Mouse (Mus musculus) ES-E14 (cell line): ENCODE measurements around the gene Nfat5. TPM values are rescaled to one million over a fixed set of nuclear protein-coding genes. Genes with fewer than 3 reads are reported as not detected.

Experiments
- DNase-seq: peaks from one replicate; pipeline ENCODE4 v3.0.0-alpha.2; 2013; ENCODE audit warnings: low read depth, low spot score
- H3K27ac ChIP-seq: 2 replicates; pipeline ENCODE4 v1.5.1; 2012; ENCODE audit warnings: low read depth, mild to moderate bottlenecking, low read length, moderate library complexity, mixed read lengths; ENCODE audit not compliant: poor library complexity, insufficient read depth, severe bottlenecking
- H3K36me3 ChIP-seq: 2 replicates; pipeline ENCODE4 v1.6.1; 2012; ENCODE audit warnings: mild to moderate bottlenecking, low read length, moderate library complexity, mixed read lengths; ENCODE audit not compliant: control insufficient read depth, poor library complexity, insufficient read depth, severe bottlenecking
- H3K4me1 ChIP-seq, 2 experiments: fragments of 150-350 bp in 1 of 2; sonication (generic) in 1 of 2; 2 replicates each; pipeline ENCODE4 v1.6.1; 2012; ENCODE audit warnings: low read length in 2 of 2, mild to moderate bottlenecking in 1 of 2, mixed read lengths in 1 of 2; ENCODE audit not compliant: control insufficient read depth in 2 of 2, insufficient read depth in 2 of 2, poor library complexity in 1 of 2
- H3K4me3 ChIP-seq, 2 experiments: fragments of 150-350 bp in 1 of 2; sonication (generic) in 1 of 2; 2 replicates each; pipeline ENCODE4 v1.5.1; 2012; ENCODE audit warnings: low read length in 2 of 2, low read depth in 1 of 2, mild to moderate bottlenecking in 1 of 2, mixed read lengths in 1 of 2; ENCODE audit not compliant: insufficient read depth in 1 of 2, poor library complexity in 1 of 2, severe bottlenecking in 1 of 2
- H3K9ac ChIP-seq: 2 replicates; pipeline ENCODE4 v1.6.1; 2012; ENCODE audit warnings: low read depth, mild to moderate bottlenecking, low read length, mixed read lengths; ENCODE audit not compliant: poor library complexity, insufficient read depth, severe bottlenecking
- H3K9me3 ChIP-seq: fragments of 150-350 bp; sonication (generic); 2 replicates; pipeline ENCODE4 v1.6.1; 2012; ENCODE audit warnings: low read depth, mild to moderate bottlenecking, low read length; ENCODE audit not compliant: control insufficient read depth, insufficient read depth
- CHD2 ChIP-seq: IDR thresholded peaks from 2 replicates; pipeline ENCODE4 v1.6.1; 2014; ENCODE audit warnings: mild to moderate bottlenecking, low read depth, low read length, inconsistent platforms
- HCFC1 ChIP-seq: IDR thresholded peaks from 2 replicates; pipeline ENCODE4 v1.6.1; 2012; ENCODE audit warnings: low read length, inconsistent platforms, borderline replicate concordance; ENCODE audit not compliant: insufficient read depth
- MAFK ChIP-seq: IDR thresholded peaks from 2 replicates; pipeline ENCODE4 v1.6.1; 2014; ENCODE audit warnings: mild to moderate bottlenecking, low read depth, low read length, inconsistent platforms; ENCODE audit not compliant: insufficient read depth
- ZC3H11A ChIP-seq: IDR thresholded peaks from 2 replicates; pipeline ENCODE4 v1.6.1; 2012; ENCODE audit warnings: low read depth, mild to moderate bottlenecking, inconsistent platforms, low read length, borderline replicate concordance
- ZNF384 ChIP-seq: IDR thresholded peaks from 2 replicates; pipeline ENCODE4 v1.6.1; 2012; ENCODE audit warnings: low read depth, low read length, inconsistent platforms
- in situ Hi-C, 2 experiments: fragments of 600-800 bp; cut with MboI; formaldehyde crosslinking; loops; one replicate each; pipeline ENCODE4 v1.15.1; 2025; ENCODE audit warnings: low sequenced_read_pairs in 2 of 2, inconsistent platforms in 1 of 2; ENCODE audit not compliant: unreplicated experiment in 2 of 2
- total RNA-seq: library from RNA; depleted of rRNA; stranded (reverse); fragments of 300-350 nt; gene quantifications from 2 replicates; pipeline ENCODE4 v1.2.3, GENCODE M21; 2012

The Nfat5 gene
- total RNA-seq, 1 experiment: 24.2 TPM

- peaks cover under 1 to 23% of the 10 kb centered on the region in 2 experiments; a peak in 3 of 4 replicates for H3K4me1 ChIP-seq
- in situ Hi-C loops: no loop called here
- no peak overlapping the region for H3K9ac ChIP-seq
- no peak for DNase-seq
- H3K4me3 ChIP-seq: no peak overlapping the region
- TF ChIP-seq ZC3H11A (no peak), MAFK (no peak), HCFC1 (no peak), CHD2 (no peak), ZNF384 (no peak)
- 0 out of 2 replicates have a peak overlapping the region, but pooled peaks have one; percentile 41 for H3K27ac ChIP-seq
- peaks cover 53% of the 10 kb centered on the region for H3K36me3 ChIP-seq
- no peaks in the 10 kb centered on the region for H3K9me3 ChIP-seq
These were observed 119.3 kb downstream of the Nfat5 start for GRCm38 (mm10) chr8:107412552-107412951.

GRCm38 (mm10) chr8:107413881-107414280 lies 120.6 kb downstream of the Nfat5 start:
- no peak overlapping the region for H3K9ac ChIP-seq
- H3K4me3 ChIP-seq: no peak overlapping the region
- in situ Hi-C loops: no loop called here
- peaks cover 0 to 24% of the 10 kb centered on the region in 2 experiments; a peak in 2 of 4 replicates for H3K4me1 ChIP-seq
- H3K9me3 ChIP-seq: no peaks in the 10 kb centered on the region
- TF ChIP-seq ZC3H11A: no peak
- H3K27ac ChIP-seq: no peak overlapping the region
- no peak for DNase-seq
- peaks cover 63% of the 10 kb centered on the region for H3K36me3 ChIP-seq

- TF ChIP-seq CHD2: no peak
- TF ChIP-seq ZNF384: no peak
- no peak for TF ChIP-seq HCFC1
- no peak for DNase-seq
- Histone ChIP-seq H3K9ac (no peak overlapping the region), H3K4me3 (no peak overlapping the region), H3K4me1 (peaks cover 0 to 24% of the 10 kb centered on the region in 2 experiments; a peak in 2 of 4 replicates), H3K27ac (no peak overlapping the region), H3K36me3 (peaks cover 79% of the 10 kb centered on the region), H3K9me3 (no peaks in the 10 kb centered on the region)
- in situ Hi-C loops: no loop called here
These were observed 123.7 kb downstream of the Nfat5 start for GRCm38 (mm10) chr8:107417001-107417400.

- H3K4me3 ChIP-seq: peak overlapping the region; percentile 83 to 89
- TF ChIP-seq CHD2 (no peak), ZC3H11A (no peak), HCFC1 (no peak), MAFK (no peak), ZNF384 (no peak)
- H3K4me1 ChIP-seq: peaks cover 2 to 7% of the 10 kb centered on the region in 2 experiments; a peak in 3 of 4 replicates
- H3K27ac ChIP-seq: no peak overlapping the region; the same call in 1 of the 2 replicates
- peaks cover 33% of the 10 kb centered on the region for H3K36me3 ChIP-seq
- no peak for DNase-seq
- peak overlapping the region; percentile 98 for H3K9ac ChIP-seq
- H3K9me3 ChIP-seq: no peaks in the 10 kb centered on the region
- in situ Hi-C loops: no loop called here
These were observed 130.9 kb downstream of the Nfat5 start for GRCm38 (mm10) chr8:107424176-107424575.

DNA sequence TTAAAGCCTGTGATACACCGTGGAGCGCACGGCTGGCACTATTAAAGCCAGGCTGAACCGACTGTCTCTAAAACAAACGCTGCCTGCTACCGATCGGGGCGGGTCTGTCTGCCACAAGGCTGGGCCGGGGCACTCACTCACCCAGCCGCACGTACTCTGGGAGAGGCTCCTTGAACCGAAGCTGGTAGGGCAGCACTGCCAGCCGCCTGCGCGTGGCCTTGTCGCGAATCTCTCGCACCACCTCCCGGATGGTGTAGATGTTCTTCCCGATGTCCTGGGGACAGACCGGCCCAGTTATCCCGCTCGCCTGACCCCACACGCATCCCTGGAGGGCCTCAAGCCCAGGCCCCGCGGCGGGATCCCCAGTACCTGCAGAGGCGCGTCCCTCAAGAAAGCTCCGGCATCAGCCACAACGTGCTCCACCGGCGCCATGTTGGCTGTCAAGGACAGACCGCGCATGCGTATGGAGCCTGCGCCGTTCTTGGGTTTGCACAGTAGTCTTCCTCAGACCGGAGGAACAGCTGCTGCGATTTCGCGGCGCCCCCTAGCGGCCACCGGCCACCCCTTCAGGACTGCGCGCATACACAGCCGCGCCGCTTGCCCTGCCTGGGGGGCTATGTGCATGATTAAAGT lies 131.4 kb downstream of the Nfat5 start, which contains the start of gene Nob1:
TSS of gene Nob1 (minus strand) at position 455 of the 633 bp plus-strand sequence.
- H3K36me3 ChIP-seq: peaks cover 29% of the 10 kb centered on the region
- peak within 1 kb of the TSS; percentile 83 to 89 for H3K4me3 ChIP-seq
- peaks cover 2 to 7% of the 10 kb centered on the region in 2 experiments; a peak in 3 of 4 replicates for H3K4me1 ChIP-seq
- in situ Hi-C loops: no loop called here
- peak within 1 kb of the TSS; percentile 98 for H3K9ac ChIP-seq
- H3K9me3 ChIP-seq: no peaks in the 10 kb centered on the region
- peak; percentile 95 for DNase-seq
- TF ChIP-seq HCFC1: peak; percentile 64; the same call in 1 of the 2 replicates
- peak; percentile 26; the same call in 1 of the 2 replicates for TF ChIP-seq ZC3H11A
- no peak for TF ChIP-seq MAFK
- no peak for TF ChIP-seq ZNF384
- TF ChIP-seq CHD2: no peak
- H3K27ac ChIP-seq: no peak within 1 kb of the TSS; the same call in 1 of the 2 replicates
